Mouse (Mus musculus) layer of hippocampus, postnatal 25 days (tissue): ENCODE measurements at regions not wholly inside any gene's neighbourhood (a gene's known extent, or its start where the extent isn't known, plus 50 kb on each side); places are given as distances from the start of the nearest gene placed in this dataset.
A peak's percentile ranks its signal among the peaks of the same experiment; 100 is the strongest.
"Not testable (repeated sequence)": the region's sequence is repeated elsewhere in the genome, so short reads cannot be mapped to it uniquely, and the experiment has no call there.

Source experiments
- DNase-seq, 2 experiments: peaks; one replicate each; pipeline ENCODE4 v3.0.0; 2022; ENCODE audit warnings: mixed read lengths in 2 of 2, low spot score in 1 of 2; ENCODE audit errors: extremely low spot score in 1 of 2

DNA sequence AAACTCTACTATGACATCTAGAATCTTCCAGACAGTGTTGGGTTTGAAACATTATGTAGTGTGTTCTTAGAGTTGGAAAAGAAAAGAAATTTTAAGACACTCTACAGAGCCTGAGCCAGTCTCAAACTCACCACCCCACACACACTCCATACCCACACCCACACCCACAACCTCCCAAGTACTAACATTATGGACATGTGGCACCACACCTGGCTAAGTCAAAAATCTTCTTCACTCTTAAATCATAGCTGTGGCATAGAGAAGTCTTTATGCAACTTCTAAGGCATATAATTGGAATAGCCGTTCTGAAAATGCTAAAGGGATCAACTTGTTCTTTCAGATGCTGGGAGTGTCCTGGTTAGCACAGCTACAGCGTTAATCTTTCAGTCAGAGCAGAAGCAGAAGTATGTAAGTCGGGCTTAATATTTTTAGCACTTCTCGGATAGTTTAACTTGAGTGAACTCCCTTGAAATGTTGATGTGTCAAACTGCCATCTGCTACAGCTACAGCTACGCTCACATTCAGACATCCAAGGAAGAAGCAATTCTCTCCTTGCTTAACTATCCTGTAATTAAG lies 68.6 kb upstream of the Creb1 start:
- no peak for DNase-seq

DNA sequence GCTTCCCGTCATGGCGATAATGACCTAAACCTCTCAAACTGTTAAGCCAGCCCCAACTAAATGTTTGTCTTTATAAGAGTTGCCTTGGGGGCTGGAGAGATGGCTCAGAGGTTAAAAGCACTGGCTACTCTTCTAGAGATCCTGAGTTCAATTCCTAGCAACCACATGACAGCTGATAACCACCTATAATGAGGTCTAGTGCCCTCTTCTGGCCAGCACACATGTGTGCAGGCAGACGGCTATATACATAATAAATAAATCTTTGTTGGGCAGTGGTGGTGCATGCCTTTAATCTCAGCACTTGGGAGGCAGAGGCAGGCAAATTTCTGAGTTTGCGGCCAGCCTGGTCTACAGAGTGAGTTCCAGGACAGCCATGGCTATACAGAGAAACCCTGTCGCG lies 70.8 kb upstream of the Creb1 start:
- not testable (repeated sequence) for DNase-seq

DNA sequence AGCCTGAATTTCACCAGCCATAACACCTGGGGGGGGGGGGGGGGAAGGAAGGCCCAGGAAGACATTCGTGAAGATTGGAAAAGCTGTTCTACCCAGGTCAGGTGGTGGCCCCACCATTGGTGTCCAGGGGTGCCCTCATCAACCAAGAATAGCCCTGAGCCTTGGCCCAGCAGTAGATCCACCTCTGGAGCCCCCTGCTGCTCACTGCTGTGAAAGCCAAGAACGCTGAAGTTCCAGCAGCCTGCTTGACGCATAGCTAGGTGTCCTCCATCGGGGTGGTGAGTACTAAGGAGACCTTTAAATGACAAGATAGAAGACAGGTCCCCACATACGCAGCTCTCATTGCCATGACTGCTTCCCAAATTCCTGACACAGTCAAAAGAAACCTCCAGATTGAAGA lies 74.6 kb upstream of the Creb1 start:
- DNase-seq: no peak

DNA sequence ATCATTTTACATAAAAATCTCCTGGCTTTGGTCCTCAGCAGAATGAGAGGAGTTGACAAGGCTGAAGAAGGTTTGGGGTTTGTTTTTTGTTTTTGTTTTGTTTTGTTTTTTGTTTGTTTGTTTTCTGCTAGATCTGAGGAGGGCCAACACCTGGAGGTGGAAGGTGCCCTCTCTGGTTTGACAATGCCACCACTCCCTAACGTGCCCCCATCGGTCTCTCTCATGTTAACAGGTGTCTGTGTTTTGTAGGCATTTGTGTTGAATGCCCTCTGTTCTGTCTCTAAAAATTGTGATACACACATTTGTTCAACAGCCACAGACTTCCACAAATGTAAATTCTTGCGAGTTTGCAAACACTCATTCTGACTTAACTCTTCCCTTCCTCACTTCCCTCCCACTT lies 83.3 kb upstream of the Creb1 start:
- DNase-seq: no peak

GRCm38 (mm10) chr1:64448090-64448489 lies 84.4 kb upstream of the Creb1 start:
- DNase-seq: peak; percentile 40 to 80

- no peak for DNase-seq
Observed at GRCm38 (mm10) chr1:64446492-64446891, 86.0 kb upstream of the Creb1 start.

GRCm38 (mm10) chr1:64445919-64446318 lies 86.5 kb upstream of the Creb1 start:
- peak; percentile 68 for DNase-seq

GRCm38 (mm10) chr1:64443436-64443835 lies 89.0 kb upstream of the Creb1 start:
- DNase-seq: no peak

DNA sequence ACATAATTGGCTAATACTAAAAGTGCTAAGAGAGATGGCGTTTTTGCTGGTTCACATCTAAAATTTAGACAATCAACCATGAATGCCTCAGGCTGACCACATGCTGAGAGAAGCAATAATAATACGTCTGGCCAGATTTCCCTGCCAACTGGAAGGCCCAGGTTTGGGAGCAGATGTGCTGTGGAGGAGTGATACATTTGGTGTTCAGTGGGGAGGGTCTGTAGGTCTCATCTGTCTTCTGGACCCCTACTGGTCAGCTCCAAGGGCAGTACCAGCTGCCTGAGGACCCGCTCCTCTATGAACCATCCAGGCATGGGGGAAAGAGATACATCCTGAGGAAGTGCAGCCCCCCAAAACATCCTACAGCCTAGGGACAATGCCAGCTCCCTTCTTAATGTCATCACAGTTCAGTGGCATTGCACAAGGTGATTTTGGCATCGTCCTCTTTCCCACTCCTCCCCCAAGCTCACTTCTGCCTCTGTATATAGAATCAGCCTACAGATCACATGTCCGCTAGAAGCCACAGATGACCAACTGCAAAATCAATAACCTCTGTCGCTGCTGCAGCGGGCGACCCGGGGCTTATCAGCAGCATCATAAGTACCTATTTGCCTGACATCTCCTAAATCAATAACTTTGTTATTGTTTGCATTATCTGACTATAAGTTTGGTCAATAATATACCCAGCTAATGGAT lies 90.1 kb upstream of the Creb1 start:
- no peak for DNase-seq

DNA sequence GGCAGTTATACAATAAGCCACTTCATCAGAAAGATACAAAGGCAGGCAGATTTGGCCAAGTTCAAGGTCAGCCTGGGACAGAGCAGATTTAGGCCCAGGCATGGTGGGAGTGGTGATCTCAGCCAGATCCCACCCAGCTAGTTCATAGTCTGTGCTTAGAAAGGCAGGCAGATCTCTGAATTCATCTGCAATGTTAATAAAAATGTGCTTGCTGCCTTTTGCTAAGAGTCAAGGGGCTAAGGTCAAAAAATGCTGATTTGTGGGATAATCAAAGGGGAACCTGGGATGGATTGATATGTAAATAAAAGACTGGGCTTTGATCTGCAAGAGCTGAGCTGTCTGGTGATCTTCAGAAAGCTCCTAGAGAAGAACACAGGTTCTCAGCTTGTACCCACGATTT lies 109.2 kb upstream of the Creb1 start:
- no peak for DNase-seq

DNA sequence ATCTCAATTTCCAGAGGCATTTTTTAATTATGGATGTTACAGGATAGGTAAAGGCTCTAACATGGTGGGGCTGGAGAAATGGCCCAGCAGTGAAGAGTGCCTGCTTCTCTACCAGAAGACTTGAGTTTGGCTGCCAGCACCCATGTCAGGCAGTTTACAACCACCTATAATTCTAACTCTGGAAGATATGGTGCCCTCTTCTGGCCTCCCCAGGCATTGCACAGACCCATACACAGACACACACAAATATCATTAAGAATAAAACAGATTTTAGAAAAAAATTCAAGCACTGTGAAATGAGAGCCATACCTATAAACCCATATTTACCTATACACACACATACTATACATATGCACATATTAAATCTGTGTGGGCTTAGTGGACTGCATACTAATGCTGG lies 113.9 kb upstream of the Creb1 start:
- DNase-seq: no peak

DNA sequence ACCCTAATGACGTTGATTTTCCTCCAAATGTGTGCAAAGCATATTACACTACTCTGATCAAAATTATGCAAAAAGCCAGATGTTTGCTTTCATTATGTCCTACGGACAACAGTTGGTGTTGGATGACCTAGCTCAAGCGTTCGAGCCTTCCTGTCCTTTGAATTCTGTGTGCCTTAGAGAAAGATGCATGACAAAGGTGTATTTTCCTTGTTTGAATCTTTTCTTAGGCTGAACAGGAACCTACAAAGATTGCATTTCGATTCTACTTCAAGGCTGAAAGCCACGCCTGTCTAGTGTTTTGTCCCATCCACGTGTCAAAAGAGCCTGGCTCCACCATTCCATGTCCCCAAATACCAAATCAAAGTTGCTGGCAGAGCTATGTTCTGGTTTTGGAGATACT lies 116.5 kb upstream of the Creb1 start:
- DNase-seq: no peak

DNA sequence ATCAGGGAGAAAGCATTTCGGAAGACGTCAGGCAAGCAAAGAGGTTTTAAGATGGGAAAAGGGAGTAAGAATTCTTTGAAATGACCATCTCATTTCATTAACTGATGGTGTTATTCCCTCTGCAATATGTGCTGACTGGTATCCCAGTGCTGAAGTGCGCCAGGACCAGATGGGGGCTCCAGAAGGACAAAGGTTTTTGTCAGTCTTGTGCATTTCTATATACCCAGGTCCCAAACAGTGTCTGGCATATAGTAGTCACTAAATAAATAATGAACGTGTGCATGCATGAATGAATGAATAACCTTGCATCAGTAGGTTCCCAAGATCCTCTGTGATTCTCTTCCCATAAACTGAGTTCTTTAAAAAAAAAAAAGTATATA lies 119.3 kb upstream of the Creb1 start:
- no peak for DNase-seq

DNA sequence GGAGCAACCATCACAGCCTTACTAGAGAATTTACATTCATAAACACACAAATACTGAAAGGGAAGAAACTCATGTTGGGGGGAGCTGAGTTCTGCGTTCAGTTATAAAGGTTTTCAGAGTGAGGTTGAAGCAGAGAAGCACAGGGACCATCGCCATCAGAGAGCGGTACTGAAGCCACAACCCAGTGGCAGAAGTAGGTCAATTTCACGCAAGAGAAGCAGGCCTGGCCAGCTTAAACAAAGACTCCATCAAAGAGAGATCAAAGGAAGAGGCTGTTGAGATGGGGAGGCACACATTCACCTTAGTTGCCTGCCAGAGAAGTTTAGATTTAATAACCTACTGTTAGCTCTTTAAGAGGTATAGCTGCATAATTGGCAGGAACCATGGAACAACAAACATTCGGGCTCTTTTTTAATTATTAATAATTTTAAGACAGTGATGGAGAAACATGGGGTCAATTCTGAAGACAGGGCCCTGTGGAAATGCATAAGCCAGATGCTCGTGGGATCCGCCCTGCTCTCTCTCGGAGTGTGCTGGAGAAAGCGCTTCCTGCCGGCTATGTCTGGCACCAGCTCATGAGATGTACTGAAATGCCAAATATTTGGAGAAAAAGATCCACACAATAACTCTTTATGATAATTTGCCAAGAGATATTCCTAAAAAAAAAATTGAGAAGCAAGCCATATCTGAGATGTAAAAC lies 119.8 kb upstream of the Creb1 start:
- DNase-seq: no peak

- no peak for DNase-seq
Observed at GRCm38 (mm10) chr1:64411851-64412480, 120.5 kb upstream of the Creb1 start.

DNA sequence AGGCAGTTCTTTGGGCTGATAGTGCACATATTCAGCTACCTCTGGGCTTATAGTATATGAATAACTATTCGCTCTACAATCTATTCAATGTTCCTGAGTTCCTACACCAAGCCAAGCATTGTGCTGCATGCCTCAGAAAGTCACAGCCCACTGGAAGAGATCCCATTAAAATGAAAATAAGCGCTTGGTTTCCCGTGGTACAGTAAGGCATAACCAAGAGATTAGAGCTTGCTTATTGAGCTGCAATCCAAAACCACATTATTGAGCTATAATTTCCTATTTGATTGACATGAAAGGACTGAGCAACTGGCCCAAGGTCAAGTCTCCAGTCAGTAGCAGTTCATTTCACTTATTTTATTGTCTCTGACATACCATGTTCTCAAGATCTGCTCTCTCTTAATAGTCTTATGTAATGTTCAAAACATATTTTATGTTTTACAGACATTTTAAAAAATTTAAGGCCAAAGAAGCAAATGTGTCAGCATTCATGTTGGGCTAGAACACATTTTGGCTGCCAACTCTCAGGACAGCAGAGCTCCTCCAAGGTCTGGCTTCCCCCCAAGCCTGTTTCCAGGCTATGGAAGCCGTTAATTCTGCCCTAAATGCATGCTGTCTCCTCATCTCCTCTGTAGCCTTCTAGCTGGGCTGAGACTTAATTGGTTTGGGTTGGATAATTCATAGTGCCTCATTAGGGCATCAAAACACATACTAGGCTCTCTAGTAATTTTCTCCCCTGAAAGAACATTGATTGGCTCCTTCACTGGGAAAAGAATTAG lies 123.5 kb upstream of the Creb1 start:
- peak in 1 of 2 experiments; percentile 9 for DNase-seq

GRCm38 (mm10) chr1:64391525-64391924 lies 140.9 kb upstream of the Creb1 start:
- DNase-seq: no peak

GRCm38 (mm10) chr1:64381264-64381663 lies 151.2 kb upstream of the Creb1 start:
- DNase-seq: no peak

DNA sequence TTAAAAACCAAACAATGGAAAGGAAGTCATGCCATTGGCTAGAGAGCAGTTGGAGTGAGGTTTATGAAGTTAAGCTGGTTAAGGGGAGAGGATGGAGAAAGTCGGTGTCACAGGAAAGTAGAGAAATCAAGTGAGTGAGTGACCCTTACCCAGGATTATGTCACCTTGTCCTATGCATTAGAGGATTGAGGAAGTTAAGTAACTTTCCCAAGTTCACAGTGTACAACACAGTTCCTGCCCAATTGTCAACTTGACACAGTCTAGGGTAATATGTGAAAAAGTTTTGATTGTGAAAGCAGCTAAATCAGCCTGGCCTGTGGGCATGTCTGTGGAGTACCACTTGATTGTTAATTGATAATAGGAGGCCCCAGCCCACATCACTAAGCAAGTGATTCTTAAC lies 156.0 kb upstream of the Creb1 start:
- DNase-seq: not testable (repeated sequence)

GRCm38 (mm10) chr1:64374286-64375071 lies 158.0 kb upstream of the Creb1 start:
- DNase-seq: no peak
